Mouse (Mus musculus): ENCODE results near the gene Rps3a1.

Rps3a1 gene

GRCm38 (mm10) chr3:86142263-86142933 lies at the start of gene Rps3a1:
Rps3a1 (minus strand) TSS chr3:86142702.
- DNase-seq, result peak; percentile 99

DNA sequence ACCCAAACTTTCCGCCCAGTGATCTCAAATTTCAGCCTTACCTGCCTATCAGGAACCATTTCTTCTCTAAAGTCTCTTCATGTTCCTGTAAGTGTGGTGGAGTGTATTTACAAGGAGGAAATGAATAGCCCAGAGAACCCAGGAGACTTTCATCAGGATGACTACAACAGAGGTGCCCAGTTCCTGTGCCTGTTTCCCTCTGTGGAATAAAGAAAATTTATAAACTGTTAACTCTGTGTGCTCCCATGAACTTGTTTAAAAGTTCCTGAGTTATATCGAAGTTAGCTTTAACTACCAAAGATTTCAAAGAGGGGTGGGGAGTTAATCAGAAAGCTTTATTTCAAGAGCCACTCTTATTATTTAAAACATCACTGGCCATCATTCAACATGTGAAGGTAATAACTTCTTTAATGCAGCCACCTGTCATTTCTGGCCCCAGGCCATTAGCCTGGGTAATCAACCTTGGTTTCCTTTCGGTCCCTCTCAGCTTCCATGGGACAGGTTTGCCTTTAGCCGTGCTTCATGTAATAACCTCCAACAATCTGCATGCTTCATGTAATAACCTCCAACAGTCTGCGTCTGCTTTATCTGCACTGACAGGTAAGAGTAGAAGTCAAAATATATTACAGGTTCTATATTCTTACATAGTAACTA lies 45.4 kb upstream of the Rps3a1 start:
- DNase-seq, result no peak

GRCm38 (mm10) chr3:86184546-86184945 lies 42.0 kb upstream of the Rps3a1 start:
- DNase-seq, result no peak

GRCm38 (mm10) chr3:86181107-86181506 lies 38.6 kb upstream of the Rps3a1 start:
- DNase-seq, result no peak

DNA sequence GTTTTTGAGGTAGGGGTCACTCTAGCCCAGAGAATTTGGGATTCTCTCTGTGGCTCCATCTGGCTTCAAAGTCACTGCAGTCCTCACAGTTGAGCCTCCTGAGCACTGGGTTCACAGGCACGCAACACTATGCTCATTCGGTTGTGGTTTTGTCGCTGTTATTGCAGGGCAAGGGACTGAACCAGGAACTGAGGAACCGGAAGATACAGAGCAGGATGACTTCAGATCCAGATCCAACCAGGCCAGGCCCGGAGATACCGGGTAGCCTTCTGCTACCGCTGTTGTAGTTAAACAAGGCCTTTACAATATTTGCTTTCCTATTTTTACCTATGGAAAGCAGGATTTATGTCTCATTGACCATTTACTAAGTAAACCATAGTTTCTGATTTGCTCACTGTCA lies 37.2 kb upstream of the Rps3a1 start:
- DNase-seq, result no peak

DNA sequence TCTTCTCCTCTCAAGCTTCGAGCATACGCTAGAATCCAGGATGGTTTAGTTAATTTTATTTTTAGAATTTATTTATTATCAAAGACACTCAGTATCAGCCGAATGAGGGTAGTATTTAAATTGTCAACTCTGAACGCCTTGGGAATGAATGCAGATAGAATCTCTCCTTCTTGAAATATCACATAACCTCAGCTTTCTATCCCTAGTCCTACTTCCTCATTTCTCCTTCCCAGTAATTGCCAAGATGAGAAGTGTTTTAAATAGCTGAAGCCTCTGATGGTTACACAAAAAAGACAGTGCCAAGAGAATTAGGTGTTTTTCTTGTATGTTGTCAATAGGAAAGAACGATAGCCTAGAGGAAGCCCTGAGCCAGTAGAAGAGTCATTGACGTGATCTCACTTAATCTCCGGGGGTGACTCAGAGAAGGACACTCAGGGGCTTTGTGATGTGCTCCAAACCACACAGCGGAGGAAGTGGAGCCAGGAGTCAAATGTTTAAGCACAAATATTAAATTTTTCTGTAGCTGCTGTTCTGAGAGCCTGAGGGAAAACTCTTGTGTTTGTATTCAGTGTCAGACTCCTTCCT lies 26.4 kb upstream of the Rps3a1 start:
- DNase-seq, result no peak

GRCm38 (mm10) chr3:86149521-86149920 lies 7.0 kb upstream of the Rps3a1 start:
- DNase-seq, result no peak

DNA sequence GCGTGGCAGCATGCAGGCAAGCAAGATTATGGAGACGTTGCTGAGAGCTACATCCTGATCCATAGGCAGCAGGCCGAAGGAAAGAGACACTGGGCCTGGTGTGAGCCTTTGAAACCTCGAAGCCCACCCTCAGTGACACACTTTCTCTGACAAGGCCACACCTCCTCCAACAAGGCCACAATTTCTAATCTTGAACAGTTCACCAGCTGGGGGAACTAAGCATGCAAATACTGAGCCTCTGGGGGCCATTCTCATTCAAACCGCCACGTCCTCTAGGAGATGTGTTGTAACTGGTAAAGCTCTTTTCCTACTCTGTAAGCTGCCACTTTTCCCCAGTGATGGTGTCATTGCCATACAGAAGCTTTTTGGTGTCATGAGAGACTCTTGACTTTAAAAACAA lies 6.6 kb upstream of the Rps3a1 start:
- no peak for DNase-seq

- no peak for DNase-seq
These were observed 841 bp upstream of the Rps3a1 start for GRCm38 (mm10) chr3:86143343-86143742.

- no peak for DNase-seq
These were observed 424 bp upstream of the Rps3a1 start for GRCm38 (mm10) chr3:86142934-86143317.

GRCm38 (mm10) chr3:86141886-86142262 lies 628 bp downstream of the Rps3a1 start:
- peak; percentile 22 for DNase-seq

DNA sequence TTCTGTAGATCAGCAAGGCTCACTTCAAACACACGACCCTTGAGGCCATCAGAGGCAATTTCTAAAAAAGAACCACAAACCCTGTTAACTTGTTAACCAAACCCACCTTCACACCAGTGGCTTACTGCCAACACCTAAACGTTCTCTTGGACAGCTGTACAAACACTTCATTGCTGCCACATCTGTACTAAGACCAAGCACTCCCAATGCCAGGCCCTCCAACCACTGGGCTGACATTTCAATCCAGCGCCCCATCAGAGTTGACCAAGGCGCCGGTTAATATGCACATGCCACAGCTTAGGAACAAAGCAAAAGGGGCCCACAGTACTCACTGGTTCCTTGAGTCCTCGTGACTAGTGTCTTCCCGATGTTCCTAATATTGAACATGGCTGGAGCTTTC lies 1.1 kb downstream of the Rps3a1 start:
- DNase-seq, result no peak

GRCm38 (mm10) chr3:86139660-86140059 lies 2.8 kb downstream of the Rps3a1 start:
- no peak for DNase-seq

GRCm38 (mm10) chr3:86136936-86137574 lies 5.4 kb downstream of the Rps3a1 start:
- DNase-seq, result no peak

DNA sequence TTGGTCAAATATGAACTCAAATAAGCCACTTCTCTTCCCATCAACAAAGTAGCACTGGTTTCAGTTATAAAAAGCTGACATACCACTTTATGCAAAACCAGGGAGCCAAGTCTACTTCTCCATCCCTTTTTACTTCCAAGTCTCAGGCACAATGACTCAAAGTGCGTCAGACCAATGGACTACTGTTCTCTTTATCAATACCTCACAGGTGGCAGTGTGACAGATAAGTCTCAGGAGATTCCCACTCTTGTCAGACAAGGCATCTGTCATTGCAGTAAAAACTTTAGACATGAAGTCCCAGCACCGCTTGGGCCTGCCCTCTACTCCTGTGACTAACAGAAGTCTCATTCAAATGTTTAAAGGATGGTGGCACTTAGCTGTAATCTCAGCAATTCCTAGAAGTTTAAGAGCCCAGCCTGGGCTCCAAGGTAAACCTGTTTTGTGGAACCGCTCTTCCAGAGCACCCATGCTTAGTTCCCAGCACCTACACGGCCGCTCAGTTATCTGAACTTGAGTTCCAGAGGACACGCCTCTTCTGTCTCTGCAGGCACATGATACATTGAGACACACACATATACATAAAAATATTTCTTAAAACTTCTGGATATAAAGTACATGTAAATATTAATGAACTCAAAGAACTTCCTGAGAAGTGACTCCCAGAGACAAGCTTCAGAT lies 6.5 kb downstream of the Rps3a1 start:
- no peak for DNase-seq

- DNase-seq, result no peak
These were observed 7.4 kb downstream of the Rps3a1 start for GRCm38 (mm10) chr3:86134939-86135638.

DNA sequence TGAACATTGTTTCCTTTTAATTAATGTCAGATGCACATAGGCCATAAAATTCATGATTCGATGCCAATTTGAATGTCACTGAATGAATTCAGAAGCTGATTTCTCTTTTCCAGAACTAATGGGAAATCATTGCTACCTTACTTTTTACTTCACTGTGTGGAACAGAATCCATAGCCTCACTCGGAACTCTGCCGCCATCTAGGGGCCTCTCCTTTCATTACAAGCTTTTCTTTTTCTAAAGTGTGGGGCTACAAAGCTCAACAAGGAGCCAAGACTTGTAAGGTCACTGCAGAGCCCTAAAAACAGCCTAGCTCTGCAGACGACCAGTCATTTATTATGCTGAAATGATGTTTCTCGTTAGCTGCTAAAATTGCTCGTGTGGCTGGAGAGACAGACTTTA lies 12.7 kb downstream of the Rps3a1 start:
- peak; percentile 76 for DNase-seq

- DNase-seq, result no peak
These were observed 19.2 kb downstream of the Rps3a1 start for GRCm38 (mm10) chr3:86123251-86123746.

DNA sequence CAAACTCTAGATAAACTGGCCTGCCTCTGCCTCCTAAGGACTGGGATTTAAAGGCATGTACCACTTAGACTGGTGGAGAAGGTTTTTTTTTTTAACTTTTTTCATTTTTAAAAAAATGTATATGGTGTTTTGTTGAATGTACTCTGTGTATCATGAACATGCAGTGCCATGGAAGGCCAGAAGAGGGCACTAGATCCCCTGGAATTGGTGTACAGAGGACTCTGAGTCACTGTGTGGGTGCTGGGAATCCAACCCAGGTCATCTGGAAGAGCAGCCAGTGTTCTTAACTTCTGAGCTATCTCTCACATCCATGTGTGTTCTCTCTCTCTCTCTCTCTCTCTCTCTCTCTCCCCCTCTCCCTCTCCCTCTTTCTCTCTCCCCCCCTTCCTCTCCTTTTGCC lies 20.3 kb downstream of the Rps3a1 start:
- no peak for DNase-seq

- no peak for DNase-seq
These were observed 23.1 kb downstream of the Rps3a1 start for GRCm38 (mm10) chr3:86119237-86119932.

DNA sequence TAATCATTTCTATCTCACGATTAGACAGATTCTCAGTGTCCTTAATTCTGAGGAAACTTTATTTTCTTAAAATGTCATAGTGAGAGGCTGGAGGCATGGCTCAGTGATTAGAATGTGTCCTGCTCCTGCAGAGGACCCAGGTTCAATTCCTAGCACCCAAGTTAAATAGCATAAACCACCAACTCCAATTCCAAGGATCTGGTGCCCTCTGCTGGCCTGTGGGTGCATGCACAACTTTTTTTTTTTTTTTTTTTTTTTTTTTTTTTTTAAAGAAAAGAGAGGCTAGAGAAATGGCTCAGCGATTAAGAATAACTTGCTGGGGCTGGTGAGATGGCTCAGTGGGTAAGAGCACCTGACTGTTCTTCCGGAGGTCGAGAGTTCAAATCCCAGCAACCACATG lies 25.6 kb downstream of the Rps3a1 start:
- DNase-seq, result no peak
